Mouse (Mus musculus): ENCODE measurements around the gene Itpr2. TPM values are rescaled to one million over a fixed set of nuclear protein-coding genes. Genes with fewer than 3 reads are reported as not detected.

The Itpr2 gene
- 10 to 100 TPM; 23.3 to 31.0 TPM for total RNA-seq (2021)

- intact Hi-C loops (cut with DNase I) = loop anchor here (1.0 to 5.0 kb wide), 5 partner anchors 43 to 140 kb away; partner anchors contain the start of genes Fgfr1op2, Ints13, Med21 and Tm7sf3
Observed at GRCm38 (mm10) chr6:146501866-146502804, at the start of gene Itpr2. Itpr2 (minus strand) TSS chr6:146502223.

GRCm38 (mm10) chr6:146551326-146551725, 49.3 kb upstream of the Itpr2 start:
- no peak for DNase-seq
- intact Hi-C loops (cut with DNase I) = no loop called here

More at GRCm38 (mm10) chr6:146501866-146502804, at the start of gene Itpr2:
- peak; percentile 93 to 94 for DNase-seq

- DNase-seq = no peak
- intact Hi-C loops (cut with DNase I) = no loop called here
Observed at GRCm38 (mm10) chr6:146550421-146550820, 48.4 kb upstream of the Itpr2 start.

GRCm38 (mm10) chr6:146545289-146545865, 43.4 kb upstream of the Itpr2 start:
- DNase-seq = peak in 1 of 2 experiments; percentile 4
- intact Hi-C loops (cut with DNase I) = loop anchor here (1.0 kb wide), 1 partner anchor 43 kb away; the partner anchor contains the start of gene Itpr2

- intact Hi-C loops (cut with DNase I) = loop anchor here (1.0 kb wide), 1 partner anchor 42 kb away; the partner anchor contains the start of gene Itpr2
- no peak for DNase-seq
Observed at GRCm38 (mm10) chr6:146544622-146545021, 42.6 kb upstream of the Itpr2 start.

GRCm38 (mm10) chr6:146540386-146540785, 38.4 kb upstream of the Itpr2 start:
- no peak for DNase-seq
- intact Hi-C loops (cut with DNase I) = no loop called here

- intact Hi-C loops (cut with DNase I) = no loop called here
Observed at GRCm38 (mm10) chr6:146538661-146539060, 36.6 kb upstream of the Itpr2 start.

GRCm38 (mm10) chr6:146538071-146538470, 36.0 kb upstream of the Itpr2 start:
- intact Hi-C loops (cut with DNase I) = no loop called here
- no peak for DNase-seq

More at GRCm38 (mm10) chr6:146538661-146539060, 36.6 kb upstream of the Itpr2 start:
- DNase-seq = peak in 1 of 2 experiments; percentile 19

- no peak for DNase-seq
- intact Hi-C loops (cut with DNase I) = no loop called here
Observed at GRCm38 (mm10) chr6:146537111-146537510, 35.1 kb upstream of the Itpr2 start.

GRCm38 (mm10) chr6:146535501-146535900, 33.5 kb upstream of the Itpr2 start:
- DNase-seq = no peak

GRCm38 (mm10) chr6:146533146-146533545, 31.1 kb upstream of the Itpr2 start:
- no peak for DNase-seq
- intact Hi-C loops (cut with DNase I) = no loop called here

More at GRCm38 (mm10) chr6:146535501-146535900, 33.5 kb upstream of the Itpr2 start:
- intact Hi-C loops (cut with DNase I) = no loop called here

- intact Hi-C loops (cut with DNase I) = no loop called here
- DNase-seq = peak in 1 of 2 experiments; percentile 16
Observed at GRCm38 (mm10) chr6:146530769-146531168, 28.7 kb upstream of the Itpr2 start.

- intact Hi-C loops (cut with DNase I) = no loop called here
- no peak for DNase-seq
Observed at GRCm38 (mm10) chr6:146530363-146530762, 28.3 kb upstream of the Itpr2 start.

GRCm38 (mm10) chr6:146527537-146527936, 25.5 kb upstream of the Itpr2 start:
- intact Hi-C loops (cut with DNase I) = no loop called here
- no peak for DNase-seq

- intact Hi-C loops (cut with DNase I) = no loop called here
Observed at GRCm38 (mm10) chr6:146525500-146525899, 23.5 kb upstream of the Itpr2 start.

GRCm38 (mm10) chr6:146521456-146522245, 19.6 kb upstream of the Itpr2 start:
- intact Hi-C loops (cut with DNase I) = no loop called here
- no peak for DNase-seq

More at GRCm38 (mm10) chr6:146525500-146525899, 23.5 kb upstream of the Itpr2 start:
- no peak for DNase-seq

- DNase-seq = no peak
- intact Hi-C loops (cut with DNase I) = no loop called here
Observed at GRCm38 (mm10) chr6:146519019-146519418, 17.0 kb upstream of the Itpr2 start.

- no peak for DNase-seq
- intact Hi-C loops (cut with DNase I) = no loop called here
Observed at GRCm38 (mm10) chr6:146515936-146516335, 13.9 kb upstream of the Itpr2 start.

- intact Hi-C loops (cut with DNase I) = no loop called here
- DNase-seq = no peak
Observed at GRCm38 (mm10) chr6:146514531-146514948, 12.5 kb upstream of the Itpr2 start.

- no peak for DNase-seq
- intact Hi-C loops (cut with DNase I) = no loop called here
Observed at GRCm38 (mm10) chr6:146513899-146514298, 11.9 kb upstream of the Itpr2 start.
